Mouse (Mus musculus): ENCODE data around the gene Stk33. TPM values are rescaled to one million over a fixed set of nuclear protein-coding genes. Genes with fewer than 3 reads are reported as not detected.
A peak's percentile ranks its signal among the peaks of the same experiment; 100 is the strongest.

The Stk33 gene
- polyA plus RNA-seq, 1 experiment = 0.67 TPM

DNA sequence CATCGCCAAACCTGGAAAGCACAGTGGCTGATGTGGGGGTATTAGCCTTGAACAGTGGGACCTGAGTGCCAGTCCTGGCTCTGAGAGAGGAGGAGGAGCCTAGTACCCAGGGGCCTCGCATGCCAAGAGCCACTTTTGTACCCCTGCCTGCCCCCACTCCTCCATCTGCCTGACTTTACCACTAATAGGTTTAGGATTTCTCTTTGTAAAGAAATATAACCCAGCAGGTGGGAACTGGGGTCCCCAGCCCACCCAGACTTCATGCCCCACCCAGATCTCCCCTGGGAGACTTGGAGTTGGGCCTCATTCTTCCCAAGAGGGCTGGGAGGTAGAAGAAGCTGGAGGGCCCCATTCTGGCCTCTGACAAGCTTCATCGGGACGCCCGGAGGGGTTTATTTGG, 207.6 kb downstream of the Stk33 start:
- Histone ChIP-seq H3K27ac (ENCODE audit: insufficient read depth, low read length) (no peak overlapping the region), H3K4me1 (ENCODE audit: control insufficient read depth, insufficient read depth, low read length) (no peaks in the 10 kb centered on the region), H3K4me3 (ENCODE audit: insufficient read depth, low read length) (no peak overlapping the region)
- TF ChIP-seq CTCF (IDR thresholded peaks at IDR 0.05; ENCODE audit: borderline replicate concordance, insufficient read depth, low read length) (no peak), POLR2A (IDR thresholded peaks at IDR 0.05; ENCODE audit: low read depth, low read length) (no peak)

DNA sequence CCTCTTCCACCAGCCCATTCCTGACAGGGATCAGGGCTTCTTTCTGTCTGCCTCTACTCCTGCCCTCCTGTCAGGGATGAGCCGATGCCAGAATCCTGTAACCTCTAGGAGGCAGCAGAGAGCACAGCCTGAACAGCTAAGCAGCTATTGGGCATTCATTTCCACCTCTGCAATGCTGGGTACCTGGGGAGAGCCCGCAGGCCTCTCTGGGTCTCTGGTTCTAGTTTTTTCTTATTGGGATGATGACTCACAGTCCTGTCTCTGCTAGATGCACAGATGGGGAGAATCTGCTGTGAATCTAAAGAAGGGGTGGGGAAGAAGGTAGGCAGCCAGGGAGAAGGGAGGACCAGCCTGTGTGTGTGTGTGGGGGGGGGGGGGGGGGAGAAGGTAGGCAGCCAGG, 208.1 kb downstream of the Stk33 start:
- Histone ChIP-seq H3K4me1 (ENCODE audit: control insufficient read depth, insufficient read depth, low read length) (no peaks in the 10 kb centered on the region), H3K27ac (ENCODE audit: insufficient read depth, low read length) (no peak overlapping the region), H3K4me3 (ENCODE audit: insufficient read depth, low read length) (no peak overlapping the region)
- peak; percentile 44; the same call in 1 of the 2 replicates for TF ChIP-seq CTCF (IDR thresholded peaks at IDR 0.05; ENCODE audit: borderline replicate concordance, insufficient read depth, low read length)
- no peak for TF ChIP-seq POLR2A (IDR thresholded peaks at IDR 0.05; ENCODE audit: low read depth, low read length)

Other genes starting within 250 kb of the Stk33 start
- 3.2 and 8.7 TPM in 2 replicates for gene Trim66, start 69.1 kb upstream of the Stk33 start, polyA plus RNA-seq (2011; ENCODE audit: insufficient read length, low read depth, missing spikeins)
- 433 and 456 TPM in 2 replicates for gene Rpl27a, start 80.1 kb upstream of the Stk33 start, polyA plus RNA-seq (2011; ENCODE audit: insufficient read length, low read depth, missing spikeins)